Mouse (Mus musculus) hematopoietic multipotent progenitor cell, adult 10-12 weeks (in vitro differentiated cells): Measurements from ENCODE around the gene Rnf223. TPM values are rescaled to one million over a fixed set of nuclear protein-coding genes. Genes with fewer than 3 reads are reported as not detected.

Experiments
- polyA plus RNA-seq: library from polyadenylated mRNA; stranded (reverse); fragments of >175 nt; gene quantifications from 2 replicates; pipeline ENCODE4 v1.2.3, GENCODE M21; 2012; ENCODE audit warnings: low replicate concordance

Gene Rnf223
- polyA plus RNA-seq = 0.33 and 0.59 TPM in 2 replicates

DNA sequence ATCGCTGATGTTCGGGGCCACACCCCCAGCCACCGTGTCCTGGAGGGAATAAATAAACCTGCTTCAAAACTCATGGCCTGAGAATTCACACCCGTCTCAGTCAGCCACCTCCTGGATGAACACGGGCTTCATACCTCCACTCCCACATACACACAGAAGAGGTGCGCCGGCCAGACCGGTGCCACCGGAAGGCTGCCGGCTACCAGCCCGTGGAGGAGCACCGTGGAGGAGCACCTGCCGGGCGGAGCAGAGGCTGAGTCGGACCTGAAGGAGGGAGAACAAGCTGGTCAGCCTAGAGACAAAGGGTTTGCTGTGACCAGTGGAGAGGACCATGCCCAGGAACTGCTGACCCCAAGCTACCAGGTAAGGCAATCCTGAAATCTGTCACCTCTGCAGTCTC lies at the start of gene Rnf223:
Gene Rnf223 (plus strand): TSS at position 78 of the 400 bp plus-strand sequence.

GRCm38 (mm10) chr4:156109570-156110331 lies 20.6 kb upstream of the Rnf223 start, which contains the start of gene 9430015G10Rik:
Gene 9430015G10Rik, plus strand, starts transcription at chr4:156109982.

Other genes starting within 250 kb of the Rnf223 start
- gene Pusl1, start 238.7 kb upstream of the Rnf223 start, polyA plus RNA-seq = 79.0 and 302 TPM in 2 replicates
- 30.5 and 52.0 TPM in 2 replicates for gene Acap3, start 238.7 kb upstream of the Rnf223 start, polyA plus RNA-seq
- 43.7 and 73.5 TPM in 2 replicates for gene Ube2j2, start 186.7 kb upstream of the Rnf223 start, polyA plus RNA-seq
- gene C1qtnf12, start 168.2 kb upstream of the Rnf223 start, polyA plus RNA-seq = 28.3 and 36.5 TPM in 2 replicates
- 2.3 and 3.4 TPM in 2 replicates for gene B3galt6, start 137.9 kb upstream of the Rnf223 start, polyA plus RNA-seq
- gene Sdf4, start 137.6 kb upstream of the Rnf223 start, polyA plus RNA-seq = 64.0 and 98.8 TPM in 2 replicates
- gene Tnfrsf4, start 116.7 kb upstream of the Rnf223 start, polyA plus RNA-seq = 10.9 and 18.7 TPM in 2 replicates
- gene Tnfrsf18, start 104.3 kb upstream of the Rnf223 start, polyA plus RNA-seq = 31.9 and 46.2 TPM in 2 replicates
- not detected in 2 replicates for gene Ttll10, start 71.1 kb upstream of the Rnf223 start, polyA plus RNA-seq
- gene 9430015G10Rik, start 20.5 kb upstream of the Rnf223 start, polyA plus RNA-seq = 11.6 and 15.9 TPM in 2 replicates
- 10.3 and 11.1 TPM in 2 replicates for gene Agrn, start 67.0 kb downstream of the Rnf223 start, polyA plus RNA-seq
- gene Isg15, start 70.3 kb downstream of the Rnf223 start, polyA plus RNA-seq = 10.3 and 18.8 TPM in 2 replicates
- 30.9 and 85.0 TPM in 2 replicates for gene AW011738, start 72.8 kb downstream of the Rnf223 start, polyA plus RNA-seq
- 0.26 and 0.34 TPM in 2 replicates for gene Perm1, start 85.4 kb downstream of the Rnf223 start, polyA plus RNA-seq
- gene Plekhn1, start 104.3 kb downstream of the Rnf223 start, polyA plus RNA-seq = 26.7 and 39.1 TPM in 2 replicates
- gene Noc2l, start 105.5 kb downstream of the Rnf223 start, polyA plus RNA-seq = 30.7 and 35.6 TPM in 2 replicates
- 3.6 and 16.4 TPM in 2 replicates for gene Samd11, start 125.1 kb downstream of the Rnf223 start, polyA plus RNA-seq
- gene Vmn2r-ps159, start 200.6 kb downstream of the Rnf223 start, polyA plus RNA-seq = not detected in 2 replicates